Mouse (Mus musculus) testis, adult 2 months (tissue): Measurements from ENCODE around the gene Gm20388. TPM values are rescaled to one million over a fixed set of nuclear protein-coding genes. Genes with fewer than 3 reads are reported as not detected.
A peak's percentile ranks its signal among the peaks of the same experiment; 100 is the strongest.
"Not testable (repeated sequence)": the region's sequence is repeated elsewhere in the genome, so short reads cannot be mapped to it uniquely, and the experiment has no call there.

Source experiments
- H3K27ac ChIP-seq: fragments of 200-500 bp; 2 replicates; pipeline ENCODE4 v1.5.1; 2012; ENCODE audit warnings: low read depth, low read length; ENCODE audit not compliant: control insufficient read depth, insufficient read depth
- H3K27me3 ChIP-seq: fragments of 200-500 bp; 2 replicates; pipeline ENCODE4 v1.6.1; 2012; ENCODE audit warnings: mild to moderate bottlenecking, low read length, moderate library complexity; ENCODE audit not compliant: control insufficient read depth, insufficient read depth
- H3K36me3 ChIP-seq: fragments of 200-500 bp; 2 replicates; pipeline ENCODE4 v1.6.1; 2012; ENCODE audit warnings: mild to moderate bottlenecking, low read length; ENCODE audit not compliant: control insufficient read depth, insufficient read depth
- H3K4me1 ChIP-seq: fragments of 200-500 bp; 2 replicates; pipeline ENCODE4 v1.6.1; 2012; ENCODE audit warnings: low read length; ENCODE audit not compliant: control insufficient read depth, insufficient read depth
- H3K4me3 ChIP-seq: fragments of 200-500 bp; 2 replicates; pipeline ENCODE4 v1.5.1; 2012; ENCODE audit warnings: low read depth, mild to moderate bottlenecking, low read length, moderate library complexity, mixed read lengths; ENCODE audit not compliant: control insufficient read depth
- CTCF ChIP-seq: fragments of 200-500 bp; IDR thresholded peaks from 2 replicates; pipeline ENCODE4 v1.5.1; 2012; ENCODE audit warnings: low read depth, mild to moderate bottlenecking, inconsistent platforms, low read length, moderate library complexity; ENCODE audit not compliant: control insufficient read depth, insufficient read depth, insufficient replicate concordance
- POLR2A ChIP-seq: fragments of 200-500 bp; IDR thresholded peaks from 2 replicates; pipeline ENCODE4 v1.6.1; 2012; ENCODE audit warnings: low read depth, mild to moderate bottlenecking, inconsistent platforms, low read length, moderate library complexity; ENCODE audit not compliant: control insufficient read depth
- polyA plus RNA-seq: library from polyadenylated mRNA; depleted of rRNA; stranded (reverse); fragments of >200 nt; gene quantifications from 2 replicates; pipeline ENCODE4 v1.2.3, GENCODE M21; 2012

Gene Gm20388
- polyA plus RNA-seq, 1 experiment = 5.6 TPM

GRCm38 (mm10) chr8:123960056-123960455 is 4049.4 kb downstream of the Gm20388 start:
- H3K4me3 ChIP-seq = no peak overlapping the region
- H3K4me1 ChIP-seq = peaks cover 3% of the 10 kb centered on the region
- H3K27me3 ChIP-seq = no peaks in the 10 kb centered on the region
- no peak overlapping the region for H3K27ac ChIP-seq
- TF ChIP-seq POLR2A = no peak
- no peak for TF ChIP-seq CTCF
- no peaks in the 10 kb centered on the region for H3K36me3 ChIP-seq

- not testable (repeated sequence) for H3K36me3 ChIP-seq, H3K27me3 ChIP-seq
Observed at GRCm38 (mm10) chr8:123960556-123960955, 4049.9 kb downstream of the Gm20388 start.

GRCm38 (mm10) chr8:123961371-123961770 is 4050.7 kb downstream of the Gm20388 start:
- Histone ChIP-seq H3K4me1 (peaks cover 3% of the 10 kb centered on the region), H3K36me3 (no peaks in the 10 kb centered on the region), H3K27me3 (no peaks in the 10 kb centered on the region)

More at GRCm38 (mm10) chr8:123960556-123960955, 4049.9 kb downstream of the Gm20388 start:
- not testable (repeated sequence) for H3K4me3 ChIP-seq, H3K4me1 ChIP-seq, H3K27ac ChIP-seq

GRCm38 (mm10) chr8:123966896-123967295 is 4056.3 kb downstream of the Gm20388 start:
- no peak overlapping the region for H3K27ac ChIP-seq
- H3K4me1 ChIP-seq = peaks cover 3% of the 10 kb centered on the region
- TF ChIP-seq POLR2A = no peak
- no peak for TF ChIP-seq CTCF
- no peaks in the 10 kb centered on the region for H3K27me3 ChIP-seq
- H3K4me3 ChIP-seq = no peak overlapping the region
- no peaks in the 10 kb centered on the region for H3K36me3 ChIP-seq

More at GRCm38 (mm10) chr8:123961371-123961770, 4050.7 kb downstream of the Gm20388 start:
- no peak for TF ChIP-seq POLR2A
- H3K4me3 ChIP-seq = no peak overlapping the region
- H3K27ac ChIP-seq = no peak overlapping the region

GRCm38 (mm10) chr8:123973495-123973894 is 4062.9 kb downstream of the Gm20388 start:
- H3K4me3 ChIP-seq = no peak overlapping the region
- no peaks in the 10 kb centered on the region for H3K27me3 ChIP-seq
- no peaks in the 10 kb centered on the region for H3K4me1 ChIP-seq
- no peak overlapping the region for H3K27ac ChIP-seq
- TF ChIP-seq CTCF (no peak), POLR2A (no peak)
- H3K36me3 ChIP-seq = no peaks in the 10 kb centered on the region

GRCm38 (mm10) chr8:123977499-123977898 is 4066.9 kb downstream of the Gm20388 start:
- peaks cover 4% of the 10 kb centered on the region for H3K4me1 ChIP-seq
- no peaks in the 10 kb centered on the region for H3K36me3 ChIP-seq
- H3K4me3 ChIP-seq = no peak overlapping the region
- TF ChIP-seq POLR2A = no peak
- no peaks in the 10 kb centered on the region for H3K27me3 ChIP-seq
- no peak overlapping the region for H3K27ac ChIP-seq

GRCm38 (mm10) chr8:123978166-123978838 is 4067.7 kb downstream of the Gm20388 start:
- Histone ChIP-seq H3K4me3 (no peak overlapping the region), H3K27me3 (no peaks in the 10 kb centered on the region), H3K36me3 (no peaks in the 10 kb centered on the region), H3K4me1 (peaks cover 4% of the 10 kb centered on the region), H3K27ac (no peak overlapping the region)
- no peak for TF ChIP-seq CTCF

DNA sequence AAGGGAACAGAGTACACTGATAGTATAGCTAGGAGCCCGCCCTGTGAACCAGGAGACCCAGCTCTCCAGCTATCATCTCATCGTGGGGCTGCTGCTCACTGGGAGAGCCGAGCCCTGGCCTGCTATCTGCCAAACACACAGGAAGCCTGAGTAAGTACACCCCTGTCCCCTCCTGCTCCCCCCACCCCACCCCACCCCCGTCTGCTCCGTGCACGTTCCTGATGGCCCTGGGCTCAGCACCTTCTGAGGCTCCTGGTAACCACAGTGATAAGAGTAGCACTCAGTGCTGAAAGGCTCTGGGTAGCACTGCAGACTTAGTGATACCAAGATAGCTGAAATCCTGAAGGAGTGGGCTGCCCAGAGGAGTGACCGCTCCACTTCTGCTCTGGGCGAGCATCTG is 4068.3 kb downstream of the Gm20388 start:
- Histone ChIP-seq H3K27me3 (no peaks in the 10 kb centered on the region), H3K4me3 (peak overlapping the region; percentile 39; the same call in 1 of the 2 replicates), H3K36me3 (no peaks in the 10 kb centered on the region), H3K27ac (no peak overlapping the region), H3K4me1 (peaks cover 4% of the 10 kb centered on the region)
- TF ChIP-seq CTCF = no peak
- TF ChIP-seq POLR2A = no peak
